Mouse (Mus musculus) left cerebral cortex, adult 8-10 months (tissue): Measurements from ENCODE around the gene Brix1. TPM values are rescaled to one million over a fixed set of nuclear protein-coding genes. Genes with fewer than 3 reads are reported as not detected.
"Not testable (repeated sequence)": the region's sequence is repeated elsewhere in the genome, so short reads cannot be mapped to it uniquely, and the experiment has no call there.

Experiments used
- DNase-seq, 2 experiments: peaks; one replicate each; pipeline ENCODE4 v3.0.0; 2022; ENCODE audit warnings: low spot score in 2 of 2
- total RNA-seq, 4 experiments: library from RNA; stranded (reverse); gene quantifications; 2 replicates each; pipeline ENCODE4 v1.2.4; 2022

The Brix1 gene
- total RNA-seq, result 10 to 100 TPM; 18.1 to 19.8 (median 19.1) TPM

DNA sequence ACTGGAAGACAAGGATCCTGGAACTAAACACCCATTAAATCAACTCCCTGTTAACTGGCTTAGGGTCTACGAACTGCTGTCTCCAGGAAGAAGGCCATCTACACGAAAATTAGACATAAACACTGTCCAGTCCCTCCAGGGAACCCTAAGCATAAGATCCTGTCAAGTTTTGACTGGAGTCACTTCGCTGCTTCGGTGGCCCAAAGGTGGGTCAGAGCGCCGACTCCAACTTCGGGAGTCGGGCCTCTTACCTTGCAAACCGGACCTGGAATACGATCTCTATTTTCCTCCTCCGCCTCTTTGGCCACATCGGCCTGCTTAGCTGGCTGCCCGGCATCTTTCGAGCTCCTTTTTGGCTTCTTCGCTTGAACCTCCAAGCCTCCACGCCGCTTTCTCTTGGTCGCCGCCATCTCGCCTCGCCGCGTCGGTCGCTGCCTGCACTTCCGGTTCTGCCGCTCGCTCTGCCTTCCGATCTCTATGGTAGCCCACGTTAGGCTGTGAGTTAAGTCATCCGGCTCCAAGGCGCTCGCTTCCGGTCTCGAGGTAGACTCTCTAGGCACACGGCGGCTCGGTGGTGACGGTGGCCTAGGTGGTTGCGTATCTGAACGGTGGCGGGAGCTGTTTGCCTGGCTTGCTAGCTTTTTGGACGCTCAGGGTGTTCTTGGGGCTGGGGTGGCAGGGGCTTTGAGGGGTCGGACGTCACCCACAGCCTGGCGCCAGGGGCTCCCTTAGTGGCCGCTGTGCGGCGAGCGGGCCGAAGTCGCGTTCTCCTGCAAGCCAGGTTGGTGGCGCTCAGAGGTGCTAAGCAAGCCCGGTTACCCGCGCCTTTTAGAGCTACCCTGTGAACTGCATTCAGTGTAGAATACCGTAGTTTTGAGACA is at the start of gene Brix1, which contains the start of gene Rad1:
TSS of gene Brix1 (minus strand) at position 464 of the 881 bp plus-strand sequence.
TSS of gene Rad1 (plus strand) at position 535 of the 881 bp plus-strand sequence.
- DNase-seq, result peak; percentile 89 to 95

DNA sequence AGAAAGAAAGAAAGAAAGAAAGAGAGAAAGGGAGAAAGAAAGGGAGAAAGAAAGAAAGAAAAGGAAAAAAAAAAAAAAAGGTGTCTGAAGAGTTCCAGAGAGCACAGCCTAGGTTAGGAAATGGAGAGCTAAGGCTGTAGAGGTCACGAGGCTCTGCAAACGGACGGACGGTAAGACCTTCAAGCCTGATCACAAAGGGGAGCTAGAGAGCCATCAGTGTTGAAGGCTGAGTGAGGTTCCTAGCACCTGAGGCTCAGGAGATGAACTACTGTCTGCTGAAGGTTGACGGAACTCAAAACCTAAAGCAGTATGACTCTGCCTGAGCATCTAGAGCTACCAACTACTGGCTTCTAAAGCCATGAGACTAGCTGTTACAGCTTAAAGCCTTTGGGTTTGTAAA is 48.8 kb upstream of the Brix1 start:
- DNase-seq, result no peak

DNA sequence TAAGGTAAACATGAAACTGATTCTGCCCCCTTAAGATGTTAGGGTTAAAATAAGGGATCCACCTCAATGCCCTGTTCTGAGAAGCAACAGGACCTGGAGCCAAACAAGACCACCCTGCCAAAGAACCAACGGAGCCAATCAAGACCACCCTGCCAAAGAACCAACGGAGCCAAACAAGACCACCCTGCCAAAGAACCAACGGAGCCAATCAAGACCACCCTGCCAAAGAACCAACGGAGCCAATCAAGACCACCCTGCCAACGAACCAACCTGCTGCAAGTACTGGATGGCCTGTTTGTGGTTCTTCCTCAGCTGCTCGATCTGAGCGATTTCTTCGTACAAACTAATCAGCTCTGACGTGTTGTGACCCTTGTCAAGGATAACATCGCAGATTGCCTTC is 47.6 kb upstream of the Brix1 start:
- DNase-seq, result not testable (repeated sequence)

DNA sequence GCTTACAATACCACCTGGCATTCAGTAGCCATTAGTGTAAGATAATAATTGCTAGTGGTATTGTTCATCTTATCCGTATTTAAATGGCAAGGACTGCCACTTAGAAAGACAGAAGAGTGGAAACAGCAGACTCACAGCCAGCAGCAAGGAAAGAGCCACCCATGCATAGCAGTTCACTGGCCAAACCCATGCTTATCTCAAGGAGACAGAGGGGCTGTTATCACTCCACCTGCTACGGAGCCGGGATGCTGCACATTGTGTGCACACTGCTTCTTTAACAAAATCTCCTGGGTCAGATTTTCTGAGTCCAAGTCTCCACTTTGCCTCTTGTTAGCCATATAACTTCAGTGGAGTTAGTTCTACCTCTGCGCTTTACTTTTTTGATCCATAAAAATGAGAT is 45.6 kb upstream of the Brix1 start:
- DNase-seq, result no peak

DNA sequence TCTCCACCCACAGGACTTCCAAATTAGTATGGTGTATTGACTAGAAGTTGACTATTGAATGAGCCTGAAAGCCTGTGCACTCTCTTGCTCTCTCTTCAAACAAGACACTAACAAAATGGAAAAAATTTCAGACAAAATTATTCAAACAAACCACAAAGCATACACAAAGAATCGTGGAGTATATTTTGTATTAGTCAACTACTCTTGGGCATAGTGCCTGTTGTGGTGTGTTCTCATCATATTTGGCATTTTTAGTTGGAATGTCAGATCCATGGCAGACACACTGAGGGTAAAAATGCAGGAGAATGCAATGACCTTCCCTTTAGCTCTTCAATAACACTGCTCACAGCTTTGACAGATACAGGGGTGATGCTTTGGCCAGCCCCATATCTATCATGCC is 40.1 kb upstream of the Brix1 start:
- no peak for DNase-seq

DNA sequence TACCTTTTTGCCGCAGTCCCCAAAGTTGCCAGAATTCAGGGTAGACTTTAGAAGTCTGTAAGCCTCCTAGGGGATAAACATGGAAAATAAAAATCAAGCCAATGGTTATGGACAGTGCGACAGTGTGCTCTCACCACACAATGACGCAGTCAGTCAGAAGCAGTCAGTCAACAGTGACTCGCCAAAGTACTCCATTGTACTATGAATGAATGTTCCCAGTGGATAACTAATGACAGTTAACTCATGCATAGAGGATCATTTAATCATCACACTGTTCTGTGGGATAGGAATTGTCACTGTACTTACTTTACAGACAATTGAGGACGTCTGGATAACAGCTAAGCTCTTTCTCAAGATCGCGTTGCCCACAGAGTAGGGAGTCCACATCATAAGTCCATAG is 29.4 kb upstream of the Brix1 start:
- DNase-seq, result no peak

DNA sequence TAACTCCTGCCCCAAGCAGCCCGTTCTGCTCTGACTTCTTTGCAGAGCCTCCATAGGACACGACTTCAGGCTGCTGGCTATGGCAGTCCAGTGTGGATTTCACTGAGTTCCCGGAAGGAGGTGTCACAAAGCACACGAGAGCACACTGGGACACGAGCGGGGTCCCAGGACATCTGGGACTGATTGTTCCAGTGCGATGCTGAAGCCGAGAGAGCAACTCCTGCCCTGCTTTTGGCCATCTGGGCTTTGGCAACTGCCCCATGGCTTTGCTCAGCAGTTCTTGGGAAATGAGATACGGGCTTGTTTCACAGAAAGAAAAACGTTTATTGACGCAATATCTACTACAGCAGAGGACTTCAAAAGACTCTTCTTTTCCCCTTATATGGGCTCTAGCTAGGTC is 20.4 kb upstream of the Brix1 start:
- no peak for DNase-seq

DNA sequence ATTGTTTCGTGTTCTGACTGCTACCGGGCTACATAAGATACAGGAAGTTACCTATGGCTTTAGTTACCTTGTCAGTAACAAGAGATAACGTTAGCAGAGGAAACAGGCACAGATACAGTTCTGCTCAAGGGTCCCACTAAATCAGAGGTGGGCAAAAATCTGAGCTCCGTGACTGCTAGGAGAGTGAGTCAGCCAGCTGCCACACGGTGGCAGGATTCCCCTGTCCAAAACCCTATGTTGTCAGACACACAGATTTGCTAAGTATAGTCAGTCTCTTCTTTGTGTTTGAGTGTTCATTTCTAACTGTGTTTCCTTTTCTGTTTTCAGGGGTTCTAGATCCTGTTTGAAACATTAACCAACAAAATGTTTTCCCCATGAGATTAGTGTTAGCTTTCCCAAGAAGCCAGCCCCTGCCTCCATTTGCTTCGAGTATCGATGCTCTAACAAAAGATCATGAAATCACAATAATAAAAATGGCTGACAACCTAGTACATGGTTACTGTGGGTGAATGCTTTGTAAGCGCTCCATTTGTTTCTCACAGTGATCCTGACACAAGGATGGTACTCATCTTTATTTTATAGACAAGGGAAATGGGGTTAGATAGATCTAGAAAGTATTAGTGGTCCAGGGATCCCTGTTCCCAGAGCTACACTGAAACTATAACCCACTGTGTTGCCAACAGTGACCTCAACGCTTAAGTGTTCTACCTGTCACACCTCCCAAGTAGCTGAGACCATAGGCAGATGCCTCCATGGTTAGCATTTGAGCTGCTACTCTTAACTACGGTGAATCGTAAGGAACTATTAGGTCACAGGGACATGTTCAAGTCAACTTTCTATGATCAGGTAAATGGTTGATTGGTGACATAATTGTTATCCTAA is 15.3 kb upstream of the Brix1 start:
- DNase-seq, result peak in 1 of 2 experiments; percentile 23

DNA sequence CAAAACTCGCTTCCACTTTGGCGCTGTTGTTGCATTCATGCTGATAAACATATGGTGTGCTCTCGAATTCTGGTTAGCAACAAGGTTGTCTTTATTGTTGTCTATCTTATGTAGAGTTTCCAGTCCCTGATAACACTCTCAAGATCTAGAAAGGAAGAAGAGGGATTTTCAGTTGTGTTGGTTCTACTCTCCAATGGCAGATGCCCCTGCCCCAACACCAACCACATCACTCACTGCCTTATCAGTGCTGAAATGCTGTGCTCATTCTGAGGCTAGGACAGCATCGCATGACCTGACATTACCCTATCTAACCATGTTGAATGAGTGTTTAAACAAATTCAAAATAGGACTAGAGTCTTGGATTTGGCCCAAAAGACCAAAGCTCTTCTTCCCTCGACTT is 14.3 kb upstream of the Brix1 start:
- no peak for DNase-seq

DNA sequence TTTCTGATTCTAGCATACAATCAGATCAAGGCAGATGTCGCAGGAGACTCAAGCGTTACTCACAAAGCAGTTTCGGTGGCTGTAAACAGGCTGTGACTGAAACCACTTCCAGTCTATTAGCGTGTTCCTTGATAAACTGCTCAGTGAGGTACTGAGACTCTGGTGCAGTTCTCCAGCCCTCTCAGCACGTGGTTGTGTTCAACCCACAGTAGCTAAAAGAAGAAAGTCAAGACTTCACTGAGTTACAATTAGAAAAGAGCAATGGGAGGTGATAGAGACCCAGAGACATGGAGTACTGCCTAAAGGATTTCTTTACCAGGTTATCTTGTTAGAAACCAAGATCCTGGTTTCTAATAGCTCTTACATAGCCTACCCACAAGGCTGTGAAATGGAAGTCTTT is 13.8 kb upstream of the Brix1 start:
- no peak for DNase-seq

DNA sequence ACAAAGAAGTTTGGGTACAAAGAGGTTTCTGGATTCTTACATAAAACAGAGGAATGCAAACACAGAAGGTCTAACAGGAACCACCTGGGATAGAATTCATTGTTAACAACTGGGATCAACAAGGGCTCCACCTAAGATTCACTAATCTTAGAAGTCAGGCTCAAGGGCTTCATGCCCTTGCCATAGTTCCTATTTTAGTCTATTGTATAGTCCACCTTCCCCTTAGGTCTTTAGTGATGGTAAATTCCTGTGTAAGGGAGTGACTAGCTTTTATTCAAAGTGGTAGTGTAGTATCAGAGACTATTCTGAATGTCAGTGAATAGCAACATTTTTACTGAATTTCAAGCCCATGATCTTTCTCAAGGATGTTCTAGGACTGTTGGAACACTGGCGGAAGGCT is 10.9 kb upstream of the Brix1 start:
- DNase-seq, result not testable (repeated sequence)

DNA sequence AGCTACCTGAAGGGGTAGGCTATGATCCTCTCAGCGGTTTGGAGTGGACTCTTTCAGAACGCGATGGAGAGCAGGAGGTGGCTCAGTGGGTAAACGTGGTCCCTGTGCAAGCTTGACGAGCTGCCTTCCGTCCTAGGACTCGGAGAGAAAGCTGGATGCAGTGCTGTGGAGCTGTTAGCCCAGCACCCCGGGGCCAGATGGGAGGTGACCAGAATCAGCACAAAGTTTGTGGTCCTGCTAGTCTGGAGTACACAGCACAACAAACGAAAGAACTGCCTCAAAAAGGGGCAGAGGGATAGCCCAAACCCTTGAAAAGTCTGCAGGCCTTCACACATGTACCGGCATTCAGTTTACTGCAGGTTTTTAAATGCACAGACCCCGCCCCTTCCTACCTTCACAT is 10.2 kb upstream of the Brix1 start:
- DNase-seq, result no peak

DNA sequence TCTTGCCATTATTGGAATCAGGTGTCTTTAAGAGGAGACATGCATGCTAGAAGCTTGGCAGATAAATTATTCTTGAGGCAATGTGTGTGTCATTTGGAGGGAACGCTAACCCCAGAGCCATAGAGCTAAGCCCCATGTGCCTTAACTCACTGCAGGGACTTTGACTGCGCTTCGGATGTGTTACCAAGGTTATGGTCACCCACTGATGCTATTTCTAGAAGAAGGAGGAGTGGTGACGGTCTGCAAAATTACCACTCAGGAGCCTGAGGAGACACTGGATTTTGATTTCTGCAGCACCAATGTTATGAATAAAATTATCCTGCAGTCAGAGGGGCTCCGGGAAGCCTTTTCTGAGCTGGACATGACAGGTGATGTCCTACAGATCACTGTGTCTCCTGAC is 4.4 kb upstream of the Brix1 start:
- DNase-seq, result peak in 1 of 2 experiments; percentile 22

DNA sequence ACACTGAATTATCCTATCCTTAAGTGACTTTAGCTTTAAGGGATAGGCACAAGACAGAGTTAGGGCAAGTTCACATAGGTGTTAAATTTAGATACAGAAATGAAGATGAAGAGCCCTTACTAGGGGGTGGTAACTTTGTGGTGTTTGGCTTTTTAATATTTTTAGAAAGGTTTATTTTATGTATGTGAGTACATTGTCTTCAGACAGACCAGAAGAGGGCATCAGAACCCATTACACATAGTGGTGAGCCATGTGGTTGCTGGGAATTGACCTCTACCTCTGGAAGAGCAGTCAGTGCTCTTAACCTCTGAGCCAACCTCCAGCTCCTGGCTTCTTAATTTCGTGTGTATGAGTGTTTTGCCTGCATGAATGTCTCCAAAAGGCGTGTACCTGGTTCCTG is 1.5 kb upstream of the Brix1 start:
- DNase-seq, result no peak

DNA sequence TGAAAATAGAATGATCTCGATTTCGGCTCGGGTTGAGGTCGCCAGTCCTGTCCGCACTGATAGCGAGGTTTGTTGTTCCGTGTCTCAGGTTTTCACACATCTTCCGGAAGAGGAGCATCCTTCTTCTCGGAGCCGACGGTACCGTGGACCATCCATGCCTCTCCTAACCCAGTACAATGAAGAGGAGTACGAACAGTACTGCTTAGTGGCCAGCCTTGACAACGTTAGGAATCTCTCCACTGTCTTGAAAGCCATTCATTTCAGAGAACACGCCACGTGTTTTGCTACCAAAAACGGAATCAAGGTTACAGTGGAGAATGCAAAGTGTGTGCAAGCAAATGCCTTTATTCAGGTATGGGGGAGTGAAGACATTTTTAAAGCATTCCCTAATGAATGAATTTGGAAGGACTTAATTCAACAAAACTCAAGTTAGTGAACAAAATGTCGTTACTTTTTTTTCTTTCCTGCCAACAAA is 655 bp upstream of the Brix1 start:
- DNase-seq, result no peak

DNA sequence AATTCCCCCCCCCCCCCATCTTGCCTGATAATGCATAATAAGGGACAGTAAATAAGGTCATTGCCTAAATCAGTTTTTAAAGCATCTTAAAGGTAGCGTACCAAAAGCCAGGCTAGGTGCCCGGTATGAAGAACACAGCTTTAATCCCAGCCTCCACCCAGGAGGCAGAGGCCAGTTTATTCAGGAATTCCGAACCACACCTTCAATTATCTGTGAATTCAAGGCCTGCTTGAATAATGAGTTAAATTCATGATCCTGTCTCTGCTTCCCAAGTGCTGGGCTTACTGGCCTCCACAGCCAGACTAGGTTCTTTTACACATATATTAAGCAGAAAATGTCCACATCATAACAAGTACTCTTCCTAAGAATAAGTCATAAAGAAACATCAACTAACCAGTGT is 14.8 kb downstream of the Brix1 start:
- DNase-seq, result no peak

DNA sequence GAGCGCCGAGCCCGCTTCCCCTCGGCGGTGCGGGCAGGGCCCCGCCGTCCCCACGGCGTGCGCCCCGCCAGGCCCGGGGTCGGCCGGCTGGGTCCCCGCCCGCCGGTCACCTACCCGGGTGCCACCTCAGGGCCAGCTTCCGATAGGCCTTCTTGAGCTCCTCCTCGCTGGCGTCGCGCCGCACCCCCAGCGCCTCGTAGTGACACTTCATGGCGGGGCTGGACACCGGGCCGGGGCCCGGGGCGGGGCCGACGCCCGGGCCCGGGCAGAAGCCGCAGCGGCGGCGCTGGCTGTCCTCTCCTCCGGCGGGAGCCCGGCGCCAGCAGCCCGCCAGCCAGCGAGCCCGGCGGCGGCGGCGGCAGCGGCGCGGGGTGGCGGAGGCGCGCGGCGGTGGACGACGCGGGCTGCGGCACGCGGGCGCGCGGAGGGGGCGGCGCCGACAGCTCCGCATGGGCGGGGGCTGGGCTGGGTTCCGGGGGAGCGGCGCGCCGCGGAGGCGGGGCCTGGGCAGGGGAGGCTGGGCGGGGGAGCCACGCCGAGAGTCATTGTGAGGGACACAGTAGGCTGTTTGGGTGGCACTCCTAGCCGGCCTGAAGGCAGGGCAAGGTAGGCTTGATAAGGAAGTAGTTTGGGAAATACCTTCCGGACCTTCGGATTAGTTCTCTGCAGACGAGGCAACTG is 15.5 kb downstream of the Brix1 start, which contains the start of gene Dnajc21:
TSS of gene Dnajc21 (minus strand) at position 366 of the 681 bp plus-strand sequence.
- DNase-seq, result peak; percentile 52 to 71

DNA sequence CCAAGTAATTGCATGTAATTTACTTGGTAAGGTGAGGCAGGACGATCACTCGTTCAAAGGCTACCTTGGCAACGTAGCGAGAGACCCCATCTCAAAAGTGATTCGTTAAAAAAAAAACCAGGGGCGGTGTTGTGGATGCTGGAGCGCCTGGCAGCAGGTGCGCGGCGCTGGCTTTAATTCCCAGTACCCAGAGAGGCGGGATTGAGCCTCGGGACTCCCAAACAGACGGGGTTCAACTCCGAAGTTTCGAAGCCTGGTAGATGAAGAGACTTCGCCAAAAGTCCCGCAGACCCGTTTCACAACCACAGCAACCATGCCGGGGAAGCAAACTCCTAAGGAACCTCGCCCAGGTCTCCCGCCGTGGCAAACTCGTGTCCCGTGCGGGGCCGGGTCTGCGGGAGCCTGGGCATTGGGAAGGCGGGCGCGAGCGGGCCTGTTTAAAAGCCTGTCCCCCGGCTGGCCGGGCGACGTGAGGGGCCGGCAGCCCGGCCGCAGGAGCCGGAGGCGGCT is 16.1 kb downstream of the Brix1 start:
- peak in 1 of 2 experiments; percentile 19 for DNase-seq

DNA sequence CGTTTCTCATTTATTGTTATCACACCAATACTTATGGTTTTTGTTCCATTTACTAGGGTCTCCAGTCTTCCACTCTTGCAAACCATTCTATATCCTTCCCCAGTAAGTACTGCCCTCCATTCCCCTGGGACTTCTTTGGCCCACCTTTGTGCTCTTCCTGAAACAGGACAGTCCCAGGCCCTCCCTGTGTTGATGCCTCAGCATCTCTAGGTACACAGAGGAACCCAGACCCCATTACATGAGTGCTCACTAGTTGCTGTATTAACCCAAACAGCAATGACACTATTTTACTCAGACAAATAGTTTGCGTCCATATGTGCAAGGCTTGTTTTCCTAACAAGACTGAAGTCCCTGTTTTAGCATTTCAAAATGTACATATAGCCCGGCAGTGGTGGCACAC is 17.0 kb downstream of the Brix1 start:
- DNase-seq, result no peak

DNA sequence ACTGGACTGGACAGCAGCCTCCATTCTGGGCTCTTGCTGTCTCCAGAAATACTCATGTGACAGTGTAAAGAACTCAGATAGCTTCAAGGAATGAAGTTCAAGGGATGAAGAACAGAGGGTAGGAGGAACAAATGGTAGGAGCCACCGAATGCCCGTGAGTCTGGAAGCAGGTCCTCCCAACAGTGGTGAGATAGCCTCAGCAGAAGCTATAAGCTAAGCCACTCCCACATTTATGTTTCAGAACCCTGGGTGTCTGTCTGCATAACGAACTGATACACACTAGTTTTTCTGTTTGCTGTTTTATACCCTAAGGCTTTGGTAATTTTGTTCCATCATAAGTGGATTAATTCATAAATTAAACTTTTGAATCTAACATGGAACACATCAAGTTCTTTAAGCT is 21.1 kb downstream of the Brix1 start:
- DNase-seq, result no peak

DNA sequence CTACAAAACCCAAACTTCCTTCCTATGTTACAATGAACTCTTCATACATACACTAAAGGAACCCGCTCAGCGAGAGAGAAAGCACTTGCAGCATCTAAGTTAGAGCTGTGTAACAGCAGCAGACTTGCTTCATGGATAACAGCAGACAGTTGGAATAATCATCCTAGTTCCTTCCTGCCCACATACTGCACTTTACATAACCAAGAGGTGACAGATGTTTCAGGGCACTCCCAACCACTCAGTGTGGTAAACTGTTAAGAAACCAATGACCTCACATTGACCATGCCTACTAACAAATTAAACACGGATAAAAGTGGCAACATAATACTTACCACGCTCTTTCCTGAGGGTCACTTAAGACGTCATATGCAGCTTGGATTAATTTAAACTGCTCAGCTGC is 22.2 kb downstream of the Brix1 start:
- DNase-seq, result no peak
